ENCODE assay signal across 16 mouse cellular contexts in genomic region chr1:183095454-183096088, GRCm38 (mm10).
DNase-seq lines count a peak whose midpoint lies in the region; ATAC-seq and TF ChIP-seq lines count a peak whose summit lies in the region.
"Had no signal": no experiment of that assay in that cellular context is flagged by ENCODE, and none has a peak within 500 bp of the region (broad histone marks: within the 10 kb centered on the region; RNA-seq: fewer than 3 reads in every experiment).

No protein-coding gene starts in this region.

- ATAC-seq in forebrain, embryonic 11.5 days (replicated peaks; ENCODE audit: low FRiP score), result peak; percentile 58
- ATAC-seq in forebrain, embryonic 15.5 days (replicated peaks), result no peak
- ATAC-seq in forebrain, embryonic 12.5 days (ENCODE audit: low FRiP score), result 0 out of 2 replicates have a peak, but pooled peaks have one; percentile 27
- ATAC-seq in frontal cortex, adult (ENCODE audit: low TSS enrichment), result no peak

- no peaks in the 10 kb centered on the region for H3K9me3 ChIP-seq in forebrain, embryonic 11.5 days (ENCODE audit: control insufficient read depth, low read length)
- H3K9me3 ChIP-seq in forebrain, embryonic 15.5 days, result no peaks in the 10 kb centered on the region
- H3K9me3 ChIP-seq in E14TG2a.4 (ENCODE audit: low read length), result no peaks in the 10 kb centered on the region
- no peaks in the 10 kb centered on the region for H3K9me3 ChIP-seq in forebrain, embryonic 12.5 days
- H3K9me3 ChIP-seq in limb, embryonic 10.5 days (replicated peaks), result no peaks in the 10 kb centered on the region
- H3K9me3 ChIP-seq: heart, embryonic 15.5 days had no signal

- H3K4me1 ChIP-seq in forebrain, embryonic 11.5 days (replicated peaks; ENCODE audit: control insufficient read depth, insufficient read depth, low read length), result peaks cover 5% of the 10 kb centered on the region; the same call in 1 of the 2 replicates
- no peaks in the 10 kb centered on the region for H3K4me1 ChIP-seq in forebrain, embryonic 15.5 days
- peaks cover 11% of the 10 kb centered on the region for H3K4me1 ChIP-seq in E14TG2a.4 (replicated peaks; ENCODE audit: low read depth, low read length)
- H3K4me1 ChIP-seq in forebrain, embryonic 12.5 days, result peaks cover 17% of the 10 kb centered on the region
- peaks cover 32% of the 10 kb centered on the region for H3K4me1 ChIP-seq in limb, embryonic 10.5 days

- WGBS in forebrain, embryonic 11.5 days, result 54% methylated on average over 8 of the region's 8 CpGs
- 46% methylated on average over 8 of the region's 8 CpGs for WGBS in forebrain, embryonic 15.5 days
- 49% methylated on average over 8 of the region's 8 CpGs for WGBS in forebrain, embryonic 12.5 days
- 78% methylated on average over 8 of the region's 8 CpGs for WGBS in limb, embryonic 10.5 days

- no peaks in the 10 kb centered on the region for H3K27me3 ChIP-seq in forebrain, embryonic 11.5 days (ENCODE audit: control insufficient read depth, insufficient read depth, low read length)
- H3K27me3 ChIP-seq in forebrain, embryonic 15.5 days, result no peaks in the 10 kb centered on the region
- no peaks in the 10 kb centered on the region for H3K27me3 ChIP-seq in E14TG2a.4 (ENCODE audit: insufficient read depth, low read length)
- no peaks in the 10 kb centered on the region for H3K27me3 ChIP-seq in forebrain, embryonic 12.5 days
- H3K27me3 ChIP-seq in limb, embryonic 10.5 days (ENCODE audit: low read depth, poor library complexity, severe bottlenecking), result no peaks in the 10 kb centered on the region
- H3K27me3 ChIP-seq: heart, embryonic 15.5 days had no signal

- H3K9ac ChIP-seq in forebrain, embryonic 11.5 days (ENCODE audit: low read length), result no peak overlapping the region
- H3K9ac ChIP-seq in forebrain, embryonic 15.5 days (replicated peaks), result no peak overlapping the region
- no peak overlapping the region for H3K9ac ChIP-seq in forebrain, embryonic 12.5 days
- H3K9ac ChIP-seq: heart, embryonic 15.5 days; lung, embryonic 14.5 days had no signal

- peak overlapping the region; percentile 25; the same call in 1 of the 2 replicates for H3K27ac ChIP-seq in forebrain, embryonic 11.5 days (ENCODE audit: low read depth, low read length)
- no peak overlapping the region for H3K27ac ChIP-seq in forebrain, embryonic 15.5 days (replicated peaks)
- no peak overlapping the region for H3K27ac ChIP-seq in forebrain, embryonic 12.5 days
- peak overlapping the region; percentile 36; the same call in 1 of the 2 replicates for H3K27ac ChIP-seq in limb, embryonic 10.5 days
- H3K27ac ChIP-seq: heart, embryonic 15.5 days; macrophage had no signal

- no peak for TF ChIP-seq CTCF in E14TG2a.4 (conservative IDR thresholded peaks at IDR 0.05; ENCODE audit: low read length)

- H3K4me3 ChIP-seq in forebrain, embryonic 11.5 days (ENCODE audit: low read depth, low read length), result no peak overlapping the region
- no peak overlapping the region for H3K4me3 ChIP-seq in forebrain, embryonic 15.5 days
- peak overlapping the region; percentile 29; the same call in 1 of the 2 replicates for H3K4me3 ChIP-seq in E14TG2a.4 (replicated peaks; ENCODE audit: low read length)
- no peak overlapping the region for H3K4me3 ChIP-seq in forebrain, embryonic 12.5 days (replicated peaks)
- H3K4me3 ChIP-seq in limb, embryonic 10.5 days, result no peak overlapping the region
- H3K4me3 ChIP-seq: erythroblast, embryonic 14.5 days; heart, embryonic 15.5 days had no signal

- H3K4me2 ChIP-seq in forebrain, embryonic 11.5 days (ENCODE audit: low read depth, low read length, severe bottlenecking), result no peak overlapping the region
- H3K4me2 ChIP-seq in forebrain, embryonic 15.5 days (replicated peaks), result no peak overlapping the region
- H3K4me2 ChIP-seq in forebrain, embryonic 12.5 days, result no peak overlapping the region
- H3K4me2 ChIP-seq: heart, embryonic 15.5 days; lung, embryonic 14.5 days had no signal

- DNase-seq in forebrain, embryonic 11.5 days (ENCODE audit: low spot score), result no peak
- no peak for DNase-seq in limb, embryonic 10.5 days (ENCODE audit: low spot score)
- DNase-seq in urinary bladder, postnatal 36 days (ENCODE audit: low spot score in 2 of 2), result no peak
- no peak for DNase-seq in MN1 (ENCODE audit: low spot score)
- DNase-seq: adrenal gland, adult 8-10 months; cerebellum, adult 2 months; embryo, embryonic 11 days; kidney, adult 9 months; lung, embryonic 14.5 days had no signal

- H3K36me3 ChIP-seq in forebrain, embryonic 11.5 days (ENCODE audit: control insufficient read depth, insufficient read depth, low read length), result no peaks in the 10 kb centered on the region
- no peaks in the 10 kb centered on the region for H3K36me3 ChIP-seq in forebrain, embryonic 15.5 days
- no peaks in the 10 kb centered on the region for H3K36me3 ChIP-seq in E14TG2a.4 (ENCODE audit: insufficient read depth, low read length)
- H3K36me3 ChIP-seq in forebrain, embryonic 12.5 days (replicated peaks), result 0 out of 2 replicates have a peak, but pooled peaks cover 3% of the 10 kb centered on the region
- H3K36me3 ChIP-seq in limb, embryonic 10.5 days, result peaks cover 84% of the 10 kb centered on the region

Comparison
In these comparisons a context has a peak if more than half of its experiments do, and no peak if none do; other contexts are left out.
1. ATAC-seq: peak in forebrain, embryonic 11.5 days (single experiment) and forebrain, embryonic 12.5 days (single experiment); none in forebrain, embryonic 15.5 days (single experiment) and frontal cortex, adult (single experiment).
2. H3K27ac ChIP-seq: peak in forebrain, embryonic 11.5 days (single experiment) and limb, embryonic 10.5 days (single experiment); none in forebrain, embryonic 15.5 days (single experiment) and forebrain, embryonic 12.5 days (single experiment).